Mouse (Mus musculus): ENCODE data around the gene Draxin.

DNA sequence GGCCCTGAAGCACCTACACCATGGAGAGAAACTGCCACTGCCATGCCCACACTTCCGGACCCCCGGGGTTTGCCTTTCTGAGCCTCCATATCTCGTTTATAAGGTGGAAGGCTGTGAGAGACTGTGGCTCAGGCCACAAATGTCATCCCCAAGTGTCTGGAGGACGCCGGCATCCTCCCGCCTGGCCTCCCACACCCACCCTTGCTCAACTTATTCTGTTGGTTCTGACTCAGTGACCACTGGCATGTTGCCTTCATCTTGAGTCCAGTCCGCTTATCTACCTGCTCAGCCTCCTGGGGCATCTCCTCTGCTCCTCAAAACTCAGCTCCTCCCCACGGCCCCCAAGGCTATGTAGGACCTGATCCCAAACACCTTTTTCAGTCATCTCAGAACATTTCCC is 63.2 kb downstream of the Draxin start:
- TF ChIP-seq CTCF (IDR thresholded peaks at IDR 0.05; ENCODE audit: low read depth) (no peak), EP300 (IDR thresholded peaks at IDR 0.05; ENCODE audit: low read depth) (no peak)
